8 mouse cellular contexts compared by ENCODE assay signal in the genomic region with DNA sequence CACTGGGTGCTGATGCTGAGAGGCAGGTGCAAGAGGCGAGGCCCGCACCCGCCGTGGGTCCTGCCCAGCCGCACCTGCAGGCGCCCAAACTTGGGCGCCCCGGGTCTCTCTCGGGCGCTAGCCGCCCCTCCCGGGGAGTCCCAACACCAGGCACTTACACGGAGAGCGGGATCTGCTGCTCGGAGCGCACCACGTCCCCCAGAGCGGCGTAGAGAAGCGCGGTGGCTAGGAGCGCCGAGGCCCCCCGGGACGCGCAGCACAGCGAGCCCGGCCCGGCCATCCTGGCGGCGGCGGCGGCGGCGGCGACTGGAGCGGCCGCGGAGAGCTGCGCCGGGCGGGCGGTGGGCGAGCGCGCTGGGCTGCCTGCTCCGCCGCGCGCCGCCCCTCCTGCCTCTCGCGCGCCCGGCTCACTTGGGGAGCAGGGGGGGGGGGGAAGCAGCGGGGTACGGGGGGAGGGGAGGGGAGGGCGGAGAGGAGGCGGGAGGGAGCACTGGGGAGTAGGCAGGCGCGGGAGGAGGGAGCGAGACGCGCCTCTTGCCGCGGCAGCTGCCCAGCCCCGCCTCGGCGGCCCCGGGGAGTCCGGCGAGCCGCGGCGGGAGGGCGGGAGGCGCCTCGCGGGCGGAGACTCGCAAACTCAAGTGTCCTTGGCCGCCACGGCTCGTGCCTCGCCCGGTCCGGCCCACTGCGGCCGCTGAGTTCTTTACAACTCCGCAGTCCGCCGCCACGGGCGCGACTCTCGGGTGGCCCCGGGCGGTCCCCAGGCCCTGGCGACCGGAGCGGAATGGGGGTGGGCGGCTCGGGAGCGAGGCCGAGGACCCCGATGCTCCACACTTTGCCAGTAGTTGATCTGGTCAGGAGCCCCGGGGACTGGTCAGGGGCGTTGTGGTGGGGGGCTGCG. TPM values are rescaled to one million over a fixed set of nuclear protein-coding genes. Genes with fewer than 3 reads are reported as not detected.
DNase-seq lines count a peak whose midpoint lies in the region; ATAC-seq lines count a peak whose summit lies in the region.

TSS of gene Cacna2d3 (minus strand) at position 377 of the 898 bp plus-strand sequence.

- peak within 1 kb of the TSS; percentile 99 for H3K4me2 ChIP-seq in forebrain, embryonic 11.5 days (ENCODE audit: low read depth, low read length, severe bottlenecking)
- peak within 1 kb of the TSS; percentile 100 for H3K4me2 ChIP-seq in heart, embryonic 16.5 days (ENCODE audit: low read depth, low read length)
- peak within 1 kb of the TSS; percentile 71 for H3K4me2 ChIP-seq in liver, embryonic 12.5 days
- H3K4me2 ChIP-seq in neural tube, embryonic 13.5 days, result peak within 1 kb of the TSS; percentile 99

- H3K9ac ChIP-seq in forebrain, embryonic 11.5 days (ENCODE audit: low read length), result peak within 1 kb of the TSS; percentile 83
- H3K9ac ChIP-seq in heart, embryonic 16.5 days (ENCODE audit: low read length), result peak within 1 kb of the TSS; percentile 66
- 0 out of 2 replicates have a peak within 1 kb of the TSS, but pooled peaks have one; percentile 2 for H3K9ac ChIP-seq in liver, embryonic 12.5 days
- H3K9ac ChIP-seq in neural tube, embryonic 13.5 days, result peak within 1 kb of the TSS; percentile 85

- H3K4me1 ChIP-seq in forebrain, embryonic 11.5 days (replicated peaks; ENCODE audit: control insufficient read depth, insufficient read depth, low read length), result peaks cover 9% of the 10 kb centered on the region
- H3K4me1 ChIP-seq in heart, embryonic 16.5 days (ENCODE audit: control insufficient read depth, insufficient read depth, low read length), result peaks cover 7% of the 10 kb centered on the region
- peaks cover 6% of the 10 kb centered on the region; the same call in 1 of the 2 replicates for H3K4me1 ChIP-seq in liver, embryonic 12.5 days
- peaks cover 34% of the 10 kb centered on the region for H3K4me1 ChIP-seq in neural tube, embryonic 13.5 days (replicated peaks)

- peak; percentile 39 for DNase-seq in layer of hippocampus, adult 11-12 months (ENCODE audit: low spot score)
- no peak for DNase-seq in layer of hippocampus, adult 9-10 months (ENCODE audit: low spot score)
- peak; percentile 84 for DNase-seq in forebrain, embryonic 11.5 days (ENCODE audit: low spot score)
- DNase-seq in kidney, postnatal 14 days, result peak; percentile 74
- peak; percentile 33 to 54 for DNase-seq in urinary bladder, postnatal 36 days (ENCODE audit: low spot score in 2 of 2)

- no peaks in the 10 kb centered on the region for H3K36me3 ChIP-seq in forebrain, embryonic 11.5 days (ENCODE audit: control insufficient read depth, insufficient read depth, low read length)
- H3K36me3 ChIP-seq in heart, embryonic 16.5 days (ENCODE audit: control insufficient read depth, insufficient read depth), result no peaks in the 10 kb centered on the region
- no peaks in the 10 kb centered on the region for H3K36me3 ChIP-seq in liver, embryonic 12.5 days
- H3K36me3 ChIP-seq in neural tube, embryonic 13.5 days, result no peaks in the 10 kb centered on the region

- ATAC-seq in forebrain, embryonic 11.5 days (replicated peaks; ENCODE audit: low FRiP score), result peak; percentile 79
- peak; percentile 79 for ATAC-seq in heart, embryonic 16.5 days (replicated peaks; ENCODE audit: extremely low read depth, insufficient read depth, low FRiP score)
- 0 out of 2 replicates have a peak, but pooled peaks have one; percentile 42 for ATAC-seq in liver, embryonic 12.5 days
- ATAC-seq in neural tube, embryonic 13.5 days (ENCODE audit: low read depth), result peak; percentile 80

- H3K4me3 ChIP-seq in forebrain, embryonic 11.5 days (ENCODE audit: low read depth, low read length), result peak within 1 kb of the TSS; percentile 61
- H3K4me3 ChIP-seq in heart, embryonic 16.5 days (ENCODE audit: low read length), result peak within 1 kb of the TSS; percentile 76
- peak within 1 kb of the TSS; percentile 49 for H3K4me3 ChIP-seq in liver, embryonic 12.5 days
- peak within 1 kb of the TSS; percentile 76 for H3K4me3 ChIP-seq in neural tube, embryonic 13.5 days

- H3K27me3 ChIP-seq in forebrain, embryonic 11.5 days (ENCODE audit: control insufficient read depth, insufficient read depth, low read length), result peaks cover 45% of the 10 kb centered on the region
- peaks cover 77% of the 10 kb centered on the region for H3K27me3 ChIP-seq in heart, embryonic 16.5 days (ENCODE audit: control insufficient read depth, insufficient read depth, low read length)
- H3K27me3 ChIP-seq in liver, embryonic 12.5 days (replicated peaks), result peaks cover 93% of the 10 kb centered on the region
- peaks cover 79% of the 10 kb centered on the region for H3K27me3 ChIP-seq in neural tube, embryonic 13.5 days

- H3K27ac ChIP-seq in forebrain, embryonic 11.5 days (ENCODE audit: low read depth, low read length), result no peak within 1 kb of the TSS
- no peak within 1 kb of the TSS for H3K27ac ChIP-seq in heart, embryonic 16.5 days (ENCODE audit: low read length)
- no peak within 1 kb of the TSS for H3K27ac ChIP-seq in liver, embryonic 12.5 days
- peak within 1 kb of the TSS; percentile 91 for H3K27ac ChIP-seq in neural tube, embryonic 13.5 days (replicated peaks)

- no peaks in the 10 kb centered on the region for H3K9me3 ChIP-seq in forebrain, embryonic 11.5 days (ENCODE audit: control insufficient read depth, low read length)
- H3K9me3 ChIP-seq in heart, embryonic 16.5 days (replicated peaks; ENCODE audit: control insufficient read depth, low read length), result no peaks in the 10 kb centered on the region
- no peaks in the 10 kb centered on the region for H3K9me3 ChIP-seq in liver, embryonic 12.5 days (replicated peaks)
- no peaks in the 10 kb centered on the region for H3K9me3 ChIP-seq in neural tube, embryonic 13.5 days

- WGBS in forebrain, embryonic 11.5 days, result 0% methylated on average over 57 of the region's 109 CpGs
- WGBS in heart, embryonic 16.5 days, result under 1% methylated on average over 68 of the region's 109 CpGs
- 1% methylated on average over 90 of the region's 109 CpGs for WGBS in liver, embryonic 12.5 days (ENCODE audit: insufficient replicate concordance)
- WGBS in neural tube, embryonic 13.5 days, result under 1% methylated on average over 84 of the region's 109 CpGs

RNA-seq across cellular contexts. Expression of gene Cacna2d3, which starts in this region (rescaled TPM):
- 4.5 and 5.1 TPM in 2 replicates for polyA plus RNA-seq in forebrain, embryonic 11.5 days (2014; fragmentation: Nextera tagmentation; extraction: Ambion mirVana)
- 0.34 and 0.54 TPM in 2 replicates for polyA plus RNA-seq in heart, embryonic 16.5 days (2015; fragmentation: Nextera tagmentation; extraction: Ambion mirVana)
- polyA plus RNA-seq in liver, embryonic 12.5 days (2016; fragmentation: Nextera tagmentation; extraction: Ambion mirVana), result 0.39 and 0.48 TPM in 2 replicates
- polyA plus RNA-seq in neural tube, embryonic 13.5 days (2015; fragmentation: Nextera tagmentation; extraction: Ambion mirVana), result 37.8 and 41.6 TPM in 2 replicates

Comparison
In these comparisons a context has a peak if more than half of its experiments do, and no peak if none do; other contexts are left out.
1. Peak in ATAC-seq, H3K4me3 ChIP-seq, H3K9ac ChIP-seq and H3K4me2 ChIP-seq in heart, embryonic 16.5 days; RNA of the gene not detected or under 1 TPM.
2. Peak in ATAC-seq, H3K4me3 ChIP-seq, H3K9ac ChIP-seq and H3K4me2 ChIP-seq in liver, embryonic 12.5 days; RNA of the gene not detected or under 1 TPM.
3. H3K9ac ChIP-seq: peak in every context shown above with its lines; median percentile 85 in neural tube, embryonic 13.5 days; 83 in forebrain, embryonic 11.5 days; 66 in heart, embryonic 16.5 days; 2 in liver, embryonic 12.5 days.